Mouse (Mus musculus) small intestine, adult 10 weeks (tissue): ENCODE measurements around the gene Txndc11. TPM values are rescaled to one million over a fixed set of nuclear protein-coding genes. Genes with fewer than 3 reads are reported as not detected.

Source experiments
- polyA plus RNA-seq: library from polyadenylated mRNA; stranded (reverse); fragments of 350-450 nt; fragmentation: Illumina TruSeq; extraction: RNeasy Lipid Tissue Mini Kit (QIAGEN cat#74804); gene quantifications from one replicate; pipeline ENCODE4 v1.2.3, GENCODE M21; 2014; ENCODE audit warnings: low replicate concordance

The Txndc11 gene
- polyA plus RNA-seq = 14.9 TPM

DNA sequence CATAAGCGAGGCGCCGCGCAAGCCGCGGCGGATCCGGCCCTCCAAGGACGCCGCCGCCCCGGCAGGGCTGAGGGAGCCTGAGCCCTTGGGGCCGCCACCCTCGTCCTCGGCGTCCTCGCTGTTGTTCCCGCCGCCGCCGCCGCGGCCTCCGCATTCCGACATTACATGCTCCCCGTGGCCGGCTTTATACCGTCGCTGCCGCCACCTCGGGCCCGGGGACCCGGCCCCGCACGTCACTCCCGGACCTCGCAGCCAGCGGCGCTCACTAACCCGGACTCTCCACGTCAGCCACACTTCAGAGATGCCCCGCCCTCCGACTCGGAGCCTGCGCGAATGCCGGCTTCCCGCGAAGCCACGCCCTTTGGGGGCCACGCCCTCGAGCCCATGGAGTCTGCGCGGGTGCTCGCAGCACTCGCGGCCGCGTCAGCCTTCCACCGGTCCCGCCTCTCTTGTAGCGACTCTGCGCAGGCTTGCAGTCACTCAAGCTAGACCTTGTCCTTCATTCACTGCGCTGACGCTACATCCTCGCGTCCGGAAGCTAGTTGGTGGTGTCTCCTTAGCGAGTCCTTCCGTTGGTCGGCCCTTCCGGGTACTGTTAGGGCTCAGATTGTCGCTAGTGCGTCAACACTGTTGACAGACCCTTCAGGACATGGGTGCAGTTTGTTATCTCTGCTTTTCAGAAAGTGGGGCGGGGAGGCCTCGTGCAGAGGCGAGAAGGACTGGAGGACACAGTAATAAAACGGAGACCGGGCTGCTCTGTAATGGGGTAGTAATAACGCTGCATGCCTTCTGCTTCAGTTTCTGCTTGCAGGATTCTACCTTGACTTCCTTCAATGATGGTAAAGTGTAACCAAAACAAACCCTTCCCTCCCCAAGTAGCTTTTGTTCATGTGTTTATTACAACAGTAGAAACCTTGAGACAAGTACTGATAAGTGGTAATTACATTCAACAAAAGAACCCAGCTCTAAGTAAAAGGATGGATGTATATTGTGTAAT, at the start of gene Txndc11:
TSS of gene Txndc11 (minus strand) at position 303 of the 997 bp plus-strand sequence.

DNA sequence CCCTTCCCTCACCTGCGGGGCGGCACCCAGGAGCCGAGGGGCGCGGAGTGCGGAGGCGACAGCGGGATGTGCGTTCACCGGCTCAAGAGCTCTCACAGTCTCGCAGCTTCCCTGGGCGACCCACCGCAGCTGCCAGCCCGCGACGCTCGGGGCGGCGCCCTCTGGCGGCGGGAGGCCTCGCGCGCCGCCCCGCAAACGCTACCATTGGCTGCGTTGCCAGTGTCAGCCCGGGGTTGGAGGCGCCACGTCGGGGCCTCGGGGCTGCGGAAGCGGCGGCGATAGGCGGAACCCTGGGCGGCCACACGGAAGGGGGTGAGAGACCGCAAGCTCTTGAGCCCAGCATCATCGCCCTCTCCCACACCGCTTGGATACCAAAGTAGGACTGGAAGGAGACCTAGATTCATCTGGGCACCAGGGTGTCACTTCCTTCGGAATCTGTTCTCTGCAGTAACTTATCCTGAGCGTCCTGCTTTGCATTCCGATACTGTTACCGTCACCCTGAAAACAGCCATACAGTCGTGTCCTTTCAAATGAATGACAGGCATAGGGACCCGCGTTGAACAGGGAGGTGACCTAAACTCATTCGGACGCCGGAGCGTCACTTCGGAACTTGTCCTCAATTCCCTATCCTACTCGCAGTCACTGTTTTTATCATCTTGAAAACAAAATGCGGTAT, 41.9 kb upstream of the Txndc11 start, which contains the start of gene Zc3h7a:
TSS of gene Zc3h7a (minus strand) at position 186 of the 676 bp plus-strand sequence.

GRCm38 (mm10) chr16:11066029-11066832, 68.2 kb downstream of the Txndc11 start, which contains the start of gene Litaf:
Gene Litaf (minus strand): TSS chr16:11066157.

GRCm38 (mm10) chr16:11060645-11061044, 73.8 kb downstream of the Txndc11 start, which contains the start of gene Snn:
Gene Snn (plus strand): TSS chr16:11060945.

Other genes with a start within 250 kb of the Txndc11 start
- gene Snn, start 73.7 kb downstream of the Txndc11 start, polyA plus RNA-seq = 3.4 TPM
- gene Litaf, start 68.5 kb downstream of the Txndc11 start, polyA plus RNA-seq = 66.4 TPM
- gene Zc3h7a, start 41.7 kb upstream of the Txndc11 start, polyA plus RNA-seq = 544 TPM
- gene Rsl1d1, start 68.7 kb upstream of the Txndc11 start, polyA plus RNA-seq = 125 TPM
- gene Gspt1, start 119.7 kb upstream of the Txndc11 start, polyA plus RNA-seq = 341 TPM
- not detected for gene Tnfrsf17, start 179.2 kb upstream of the Txndc11 start, polyA plus RNA-seq
- 1.5 TPM for gene Snx29, start 188.3 kb upstream of the Txndc11 start, polyA plus RNA-seq